Mouse (Mus musculus) neural tube, embryonic 13.5 days (tissue): ENCODE data around the gene Galnt9. TPM values are rescaled to one million over a fixed set of nuclear protein-coding genes. Genes with fewer than 3 reads are reported as not detected.

Experiments used
- ATAC-seq: fragments of 200-750 bp; cut with Nextera tagmentation; 2 replicates; pipeline ENCODE4 v1.8.0; 2017; ENCODE audit warnings: low read depth, mild to moderate bottlenecking, moderate TSS enrichment, moderate library complexity
- H3K27ac ChIP-seq: fragments of 300-500 bp; sonication (generic); replicated peaks from 2 replicates; pipeline ENCODE4 v1.5.1; 2015; ENCODE audit warnings: moderate library complexity, mild to moderate bottlenecking, inconsistent platforms
- H3K27me3 ChIP-seq: fragments of 300-500 bp; sonication (generic); 2 replicates; pipeline ENCODE4 v1.6.1; 2015; ENCODE audit warnings: mild to moderate bottlenecking, inconsistent platforms
- H3K36me3 ChIP-seq: fragments of 300-500 bp; sonication (generic); 2 replicates; pipeline ENCODE4 v1.6.1; 2015; ENCODE audit warnings: mild to moderate bottlenecking, inconsistent platforms
- H3K4me1 ChIP-seq: fragments of 300-500 bp; sonication (generic); replicated peaks from 2 replicates; pipeline ENCODE4 v1.6.1; 2015; ENCODE audit warnings: inconsistent platforms
- H3K4me2 ChIP-seq: fragments of 300-500 bp; sonication (generic); 2 replicates; pipeline ENCODE4 v1.6.1; 2015; ENCODE audit warnings: inconsistent platforms, mild to moderate bottlenecking, moderate library complexity
- H3K4me3 ChIP-seq: fragments of 300-500 bp; sonication (generic); 2 replicates; pipeline ENCODE4 v1.5.1; 2015; ENCODE audit warnings: mild to moderate bottlenecking, inconsistent platforms
- H3K9ac ChIP-seq: fragments of 300-500 bp; sonication (generic); 2 replicates; pipeline ENCODE4 v1.6.1; 2015; ENCODE audit warnings: moderate library complexity, mild to moderate bottlenecking, inconsistent platforms
- H3K9me3 ChIP-seq: fragments of 300-500 bp; sonication (generic); 2 replicates; pipeline ENCODE4 v1.6.1; 2016; ENCODE audit warnings: inconsistent platforms
- WGBS: fragments of 180-500 bp; shearing (Covaris S2); methylation state at CpG from one replicate; pipeline ENCODE4 v1.1.7; 2015; 5-methylcytosine and 5-hydroxymethylcytosine counted together
- polyA plus RNA-seq: library from polyadenylated mRNA; unstranded; fragments of >200 nt; fragmentation: Nextera tagmentation; extraction: Ambion mirVana; gene quantifications from 2 replicates; pipeline ENCODE4 v1.2.1, GENCODE M21; 2015

Gene Galnt9
- polyA plus RNA-seq, 1 experiment from 2014 or later: 17.8 TPM

- no peaks in the 10 kb centered on the region for H3K36me3 ChIP-seq
- no peak overlapping the region for H3K27ac ChIP-seq
- no peak overlapping the region for H3K4me3 ChIP-seq
- 86% methylated on average over 4 of the region's 4 CpGs for WGBS
- no peak overlapping the region for H3K4me2 ChIP-seq
- no peaks in the 10 kb centered on the region; the same call in 1 of the 2 replicates for H3K27me3 ChIP-seq
- H3K9me3 ChIP-seq: no peaks in the 10 kb centered on the region
- no peak for ATAC-seq
- H3K4me1 ChIP-seq: peaks cover 7% of the 10 kb centered on the region
- H3K9ac ChIP-seq: no peak overlapping the region
These were observed 30.4 kb upstream of the Galnt9 start for GRCm38 (mm10) chr5:110513791-110514190.

- Histone ChIP-seq H3K4me1 (peaks cover 7% of the 10 kb centered on the region), H3K4me3 (no peak overlapping the region), H3K9me3 (no peaks in the 10 kb centered on the region), H3K4me2 (no peak overlapping the region), H3K36me3 (no peaks in the 10 kb centered on the region), H3K27ac (no peak overlapping the region), H3K27me3 (no peaks in the 10 kb centered on the region; the same call in 1 of the 2 replicates), H3K9ac (no peak overlapping the region)
- ATAC-seq: no peak
- WGBS: 80% methylated on average over 3 of the region's 3 CpGs
These were observed 29.5 kb upstream of the Galnt9 start for GRCm38 (mm10) chr5:110514694-110515093.

DNA sequence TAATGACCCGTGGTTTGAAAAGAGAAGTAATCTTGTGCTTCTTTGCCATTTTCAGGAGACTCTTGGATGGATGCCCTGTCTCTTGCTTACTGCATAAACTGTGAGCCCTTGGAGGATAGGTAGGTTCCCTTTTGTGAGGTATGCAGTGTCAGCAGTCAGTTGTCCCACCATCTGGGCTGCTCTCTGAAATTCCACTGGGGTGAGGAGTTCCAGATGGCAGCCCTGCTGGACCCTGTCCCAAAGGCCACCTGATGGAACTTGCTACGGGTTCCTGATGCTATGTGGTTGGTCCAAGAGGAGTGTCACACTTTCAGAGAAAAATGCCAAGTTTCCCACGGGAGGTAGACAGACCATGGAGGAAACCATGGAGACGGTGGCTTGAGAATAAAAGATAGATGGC lies 27.8 kb upstream of the Galnt9 start:
- H3K4me2 ChIP-seq: no peak overlapping the region
- H3K27me3 ChIP-seq: no peaks in the 10 kb centered on the region; the same call in 1 of the 2 replicates
- H3K9me3 ChIP-seq: no peaks in the 10 kb centered on the region
- no peak overlapping the region for H3K9ac ChIP-seq
- H3K4me3 ChIP-seq: no peak overlapping the region
- WGBS: 80% methylated on average over 4 of the region's 4 CpGs
- H3K27ac ChIP-seq: no peak overlapping the region
- ATAC-seq: no peak
- H3K4me1 ChIP-seq: peaks cover 7% of the 10 kb centered on the region
- H3K36me3 ChIP-seq: no peaks in the 10 kb centered on the region

GRCm38 (mm10) chr5:110518086-110518783 lies 25.9 kb upstream of the Galnt9 start:
- H3K4me2 ChIP-seq: peak overlapping the region; percentile 39
- H3K9ac ChIP-seq: peak overlapping the region; percentile 47; the same call in 1 of the 2 replicates
- 20% methylated on average over 14 of the region's 14 CpGs for WGBS

DNA sequence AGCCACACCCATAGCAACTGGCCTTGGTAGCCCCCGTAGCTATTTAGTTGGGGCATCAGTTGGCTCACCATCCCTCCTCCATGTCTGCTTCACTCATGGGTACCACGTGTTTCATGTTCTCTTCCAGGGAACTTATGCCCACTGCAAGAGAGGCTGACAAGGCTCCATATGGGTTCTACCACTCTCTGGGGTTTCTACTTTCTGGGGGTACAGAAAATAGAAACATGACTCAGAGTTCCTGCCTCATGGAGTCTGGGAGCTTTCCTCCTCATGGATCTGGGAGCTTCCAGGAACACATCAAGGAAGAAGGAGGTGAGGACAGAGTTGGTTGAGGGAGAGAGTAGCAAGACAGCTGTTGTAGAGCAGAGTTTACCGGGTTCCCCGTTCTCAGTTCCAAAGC lies 23.2 kb upstream of the Galnt9 start:
- no peak overlapping the region for H3K27ac ChIP-seq
- 90% methylated on average over 4 of the region's 4 CpGs for WGBS
- no peak overlapping the region for H3K4me2 ChIP-seq
- H3K36me3 ChIP-seq: no peaks in the 10 kb centered on the region
- H3K4me1 ChIP-seq: peaks cover 7% of the 10 kb centered on the region
- no peak overlapping the region for H3K9ac ChIP-seq
- ATAC-seq: no peak
- no peaks in the 10 kb centered on the region for H3K9me3 ChIP-seq
- no peak overlapping the region for H3K4me3 ChIP-seq
- H3K27me3 ChIP-seq: no peaks in the 10 kb centered on the region; the same call in 1 of the 2 replicates

More at GRCm38 (mm10) chr5:110518086-110518783, 25.9 kb upstream of the Galnt9 start:
- peak; percentile 79 for ATAC-seq
- Histone ChIP-seq H3K27me3 (no peaks in the 10 kb centered on the region; the same call in 1 of the 2 replicates), H3K9me3 (no peaks in the 10 kb centered on the region), H3K4me1 (peaks cover 7% of the 10 kb centered on the region), H3K27ac (peak overlapping the region; percentile 52; the same call in 1 of the 2 replicates), H3K4me3 (no peak overlapping the region), H3K36me3 (no peaks in the 10 kb centered on the region)

- ATAC-seq: no peak
- 70% methylated on average over 7 of the region's 7 CpGs for WGBS
- H3K27me3 ChIP-seq: no peaks in the 10 kb centered on the region; the same call in 1 of the 2 replicates
These were observed 22.3 kb upstream of the Galnt9 start for GRCm38 (mm10) chr5:110521822-110522221.

DNA sequence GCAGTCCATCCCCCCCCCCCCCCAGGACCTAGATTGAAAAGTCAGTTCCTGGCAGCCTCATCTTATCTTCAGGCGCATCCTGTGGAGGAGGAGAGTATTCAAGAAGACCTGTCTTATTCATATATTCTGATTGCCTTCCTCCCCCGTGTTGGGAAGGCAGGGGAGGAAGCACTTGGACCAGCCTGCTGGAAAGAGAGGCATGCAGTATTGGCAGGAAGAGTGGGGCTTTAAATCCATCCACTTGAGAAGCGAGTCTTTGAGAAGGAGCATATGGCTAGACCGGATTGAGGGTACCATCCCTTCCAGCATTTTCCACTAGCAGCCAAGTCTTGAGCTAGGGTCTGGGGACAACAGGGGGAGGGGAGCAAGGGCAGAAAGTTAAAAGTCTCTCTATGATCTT lies 20.9 kb upstream of the Galnt9 start:
- H3K27me3 ChIP-seq: no peaks in the 10 kb centered on the region; the same call in 1 of the 2 replicates
- H3K4me2 ChIP-seq: no peak overlapping the region
- no peak overlapping the region for H3K4me3 ChIP-seq
- no peaks in the 10 kb centered on the region for H3K36me3 ChIP-seq
- no peak overlapping the region for H3K9ac ChIP-seq
- H3K9me3 ChIP-seq: no peaks in the 10 kb centered on the region
- ATAC-seq: no peak
- H3K4me1 ChIP-seq: peaks cover 3% of the 10 kb centered on the region
- 83% methylated on average over 4 of the region's 4 CpGs for WGBS
- no peak overlapping the region for H3K27ac ChIP-seq

More at GRCm38 (mm10) chr5:110521822-110522221, 22.3 kb upstream of the Galnt9 start:
- no peak overlapping the region for H3K4me2 ChIP-seq
- no peak overlapping the region for H3K4me3 ChIP-seq
- H3K4me1 ChIP-seq: peaks cover 7% of the 10 kb centered on the region
- no peaks in the 10 kb centered on the region for H3K36me3 ChIP-seq
- H3K9me3 ChIP-seq: no peaks in the 10 kb centered on the region
- H3K27ac ChIP-seq: no peak overlapping the region
- H3K9ac ChIP-seq: no peak overlapping the region

- no peaks in the 10 kb centered on the region; the same call in 1 of the 2 replicates for H3K27me3 ChIP-seq
- H3K4me3 ChIP-seq: no peak overlapping the region
- ATAC-seq: no peak
- no peak overlapping the region for H3K4me2 ChIP-seq
- H3K9me3 ChIP-seq: no peaks in the 10 kb centered on the region
- no peak overlapping the region for H3K9ac ChIP-seq
- no peaks in the 10 kb centered on the region for H3K36me3 ChIP-seq
- no peaks in the 10 kb centered on the region for H3K4me1 ChIP-seq
- H3K27ac ChIP-seq: no peak overlapping the region
- 85% methylated on average over 6 of the region's 6 CpGs for WGBS
These were observed 18.5 kb upstream of the Galnt9 start for GRCm38 (mm10) chr5:110525701-110526100.

DNA sequence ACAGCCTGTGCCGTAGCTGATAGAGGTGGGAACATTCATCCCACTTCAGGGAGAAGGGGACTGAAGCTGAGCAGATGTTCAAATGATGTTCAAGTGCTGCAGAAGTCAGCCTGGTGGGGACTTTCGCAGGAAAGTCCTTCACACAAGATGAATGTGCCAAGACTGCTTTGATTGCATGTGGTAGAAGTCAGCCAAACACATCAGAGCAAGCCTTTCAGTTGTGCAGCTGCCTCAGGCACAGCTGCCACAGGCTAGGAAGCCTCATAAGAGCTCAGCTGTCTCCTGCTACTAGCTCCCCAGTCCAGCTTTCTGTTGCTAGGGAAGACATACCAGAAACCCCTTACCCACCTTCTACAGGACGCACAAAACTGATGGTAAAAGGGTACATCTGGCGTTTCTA lies 17.6 kb upstream of the Galnt9 start:
- no peak overlapping the region for H3K4me3 ChIP-seq
- no peaks in the 10 kb centered on the region for H3K4me1 ChIP-seq
- 85% methylated on average over 4 of the region's 4 CpGs for WGBS
- H3K9ac ChIP-seq: no peak overlapping the region
- no peaks in the 10 kb centered on the region for H3K36me3 ChIP-seq
- H3K9me3 ChIP-seq: no peaks in the 10 kb centered on the region
- no peaks in the 10 kb centered on the region; the same call in 1 of the 2 replicates for H3K27me3 ChIP-seq
- no peak for ATAC-seq
- no peak overlapping the region for H3K4me2 ChIP-seq
- H3K27ac ChIP-seq: no peak overlapping the region

- Histone ChIP-seq H3K27me3 (no peaks in the 10 kb centered on the region), H3K27ac (no peak overlapping the region), H3K36me3 (no peaks in the 10 kb centered on the region), H3K9ac (no peak overlapping the region), H3K4me3 (no peak overlapping the region), H3K4me1 (peaks cover 4% of the 10 kb centered on the region; the same call in 1 of the 2 replicates), H3K9me3 (no peaks in the 10 kb centered on the region), H3K4me2 (no peak overlapping the region)
- ATAC-seq: no peak
- WGBS: 74% methylated on average over 4 of the region's 4 CpGs
These were observed 13.1 kb upstream of the Galnt9 start for GRCm38 (mm10) chr5:110531091-110531490.

GRCm38 (mm10) chr5:110534402-110534801 lies 9.8 kb upstream of the Galnt9 start:
- Histone ChIP-seq H3K27me3 (no peaks in the 10 kb centered on the region), H3K27ac (no peak overlapping the region), H3K36me3 (no peaks in the 10 kb centered on the region), H3K9ac (no peak overlapping the region), H3K4me2 (no peak overlapping the region), H3K4me3 (no peak overlapping the region), H3K9me3 (no peaks in the 10 kb centered on the region), H3K4me1 (peaks cover 11% of the 10 kb centered on the region; the same call in 1 of the 2 replicates)
- no peak for ATAC-seq
- 45% methylated on average over 1 of the region's 1 CpGs for WGBS

GRCm38 (mm10) chr5:110535964-110536363 lies 8.2 kb upstream of the Galnt9 start:
- 43% methylated on average over 8 of the region's 8 CpGs for WGBS
- Histone ChIP-seq H3K4me2 (no peak overlapping the region), H3K9me3 (no peaks in the 10 kb centered on the region), H3K4me1 (peaks cover 11% of the 10 kb centered on the region; the same call in 1 of the 2 replicates), H3K27ac (peak overlapping the region; percentile 64; the same call in 1 of the 2 replicates), H3K27me3 (peaks cover 5% of the 10 kb centered on the region), H3K36me3 (no peaks in the 10 kb centered on the region), H3K4me3 (no peak overlapping the region), H3K9ac (no peak overlapping the region)
- peak; percentile 57; the same call in 1 of the 2 replicates for ATAC-seq
